Mouse (Mus musculus) ovary, adult 10 weeks (tissue): Measurements from ENCODE around the gene Treml4. TPM values are rescaled to one million over a fixed set of nuclear protein-coding genes. Genes with fewer than 3 reads are reported as not detected.

Experiments
- polyA plus RNA-seq: library from polyadenylated mRNA; stranded (reverse); fragments of 350-450 nt; fragmentation: Illumina TruSeq; extraction: RNeasy Lipid Tissue Mini Kit (QIAGEN cat#74804); gene quantifications from one replicate; pipeline ENCODE4 v1.2.3, GENCODE M21; 2014

The Treml4 gene
- not detected for polyA plus RNA-seq

GRCm38 (mm10) chr17:48263741-48264362, at the start of gene Treml4:
TSS of gene Treml4 (plus strand) at chr17:48264295.

GRCm38 (mm10) chr17:48232518-48232917, 31.6 kb upstream of the Treml4 start, which contains the start of gene Trem1:
TSS of gene Trem1 (plus strand) at chr17:48232768.

GRCm38 (mm10) chr17:48247221-48247928, 16.7 kb upstream of the Treml4 start, which contains the start of gene Trem3:
TSS of gene Trem3 (plus strand) at chr17:48247777.

GRCm38 (mm10) chr17:48299203-48299602, 35.1 kb downstream of the Treml4 start, which contains the start of gene Treml2:
TSS of gene Treml2 (plus strand) at chr17:48299498.

GRCm38 (mm10) chr17:48315905-48316579, 51.9 kb downstream of the Treml4 start, which contains the start of gene B430306N03Rik:
TSS of gene B430306N03Rik (plus strand) at chr17:48316141.

Other genes with a start within 250 kb of the Treml4 start
- gene 1700122O11Rik, start 226.0 kb upstream of the Treml4 start, polyA plus RNA-seq, result not detected
- gene 1700067P10Rik, start 175.0 kb upstream of the Treml4 start, polyA plus RNA-seq, result not detected
- not detected for gene 9830107B12Rik, start 118.0 kb upstream of the Treml4 start, polyA plus RNA-seq
- gene A530064D06Rik, start 97.0 kb upstream of the Treml4 start, polyA plus RNA-seq, result 0.97 TPM
- gene Trem1, start 31.5 kb upstream of the Treml4 start, polyA plus RNA-seq, result not detected
- not detected for gene Trem3, start 16.5 kb upstream of the Treml4 start, polyA plus RNA-seq
- gene Treml2, start 35.2 kb downstream of the Treml4 start, polyA plus RNA-seq, result not detected
- 0.86 TPM for gene B430306N03Rik, start 51.8 kb downstream of the Treml4 start, polyA plus RNA-seq
- gene Trem2, start 82.1 kb downstream of the Treml4 start, polyA plus RNA-seq, result 0.26 TPM
- not detected for gene Treml1, start 95.6 kb downstream of the Treml4 start, polyA plus RNA-seq
- 41.9 TPM for gene Nfya, start 145.6 kb downstream of the Treml4 start, polyA plus RNA-seq
- gene Oard1, start 145.7 kb downstream of the Treml4 start, polyA plus RNA-seq, result 40.5 TPM
- gene Apobec2, start 168.6 kb downstream of the Treml4 start, polyA plus RNA-seq, result not detected
- not detected for gene Tspo2, start 187.2 kb downstream of the Treml4 start, polyA plus RNA-seq
- 0.26 TPM for gene Unc5cl, start 190.6 kb downstream of the Treml4 start, polyA plus RNA-seq